Mouse (Mus musculus) stomach, embryonic 16.5 days (tissue): ENCODE measurements around the gene Slc17a9. TPM values are rescaled to one million over a fixed set of nuclear protein-coding genes. Genes with fewer than 3 reads are reported as not detected.

Experiments used
- ATAC-seq: fragments of 200-750 bp; cut with Nextera tagmentation; 2 replicates; pipeline ENCODE4 v1.8.0; 2017; ENCODE audit warnings: moderate number of reproducible peaks, moderate TSS enrichment; ENCODE audit not compliant: insufficient read depth, low FRiP score
- H3K27ac ChIP-seq: fragments of 300-500 bp; sonication (generic); 2 replicates; pipeline ENCODE4 v1.5.1; 2014; ENCODE audit warnings: low read length
- H3K27me3 ChIP-seq: fragments of 300-500 bp; sonication (generic); 2 replicates; pipeline ENCODE4 v1.6.1; 2014; ENCODE audit warnings: low read length, control low read depth, mixed read lengths; ENCODE audit not compliant: control insufficient read depth, insufficient read depth
- H3K36me3 ChIP-seq: fragments of 300-500 bp; sonication (generic); 2 replicates; pipeline ENCODE4 v1.6.1; 2014; ENCODE audit warnings: low read length; ENCODE audit not compliant: control insufficient read depth, insufficient read depth
- H3K4me1 ChIP-seq: fragments of 300-500 bp; sonication (generic); 2 replicates; pipeline ENCODE4 v1.6.1; 2014; ENCODE audit warnings: low read length, control low read depth, mixed read lengths; ENCODE audit not compliant: control insufficient read depth, insufficient read depth
- H3K4me2 ChIP-seq: fragments of 300-500 bp; sonication (generic); 2 replicates; pipeline ENCODE4 v1.6.1; 2014; ENCODE audit warnings: low read depth, low read length, mixed read lengths
- H3K4me3 ChIP-seq: fragments of 300-500 bp; sonication (generic); replicated peaks from 2 replicates; pipeline ENCODE4 v1.5.1; 2014; ENCODE audit warnings: mild to moderate bottlenecking, low read length
- H3K9ac ChIP-seq: fragments of 300-500 bp; sonication (generic); 2 replicates; pipeline ENCODE4 v1.6.1; 2014; ENCODE audit warnings: low read length
- H3K9me3 ChIP-seq: fragments of 300-500 bp; sonication (generic); replicated peaks from 2 replicates; pipeline ENCODE4 v1.6.1; 2016; ENCODE audit warnings: low read length, control low read depth; ENCODE audit not compliant: control insufficient read depth
- WGBS: fragments of 180-500 bp; shearing (Covaris S2); extraction: QIAGEN DNeasy Blood & Tissue Kit; methylation state at CpG from one replicate; pipeline ENCODE4 v1.1.7; 2014; 5-methylcytosine and 5-hydroxymethylcytosine counted together
- polyA plus RNA-seq: library from polyadenylated mRNA; unstranded; fragments of >200 nt; fragmentation: Nextera tagmentation; extraction: Ambion mirVana; gene quantifications from 2 replicates; pipeline ENCODE4 v1.2.1, GENCODE M21; 2015

Gene Slc17a9
- polyA plus RNA-seq, 1 experiment from 2014 or later = 5.1 TPM

GRCm38 (mm10) chr2:180787566-180788232, 62.6 kb downstream of the Slc17a9 start:
- Histone ChIP-seq H3K4me1 (no peaks in the 10 kb centered on the region), H3K9me3 (no peaks in the 10 kb centered on the region), H3K27ac (no peak overlapping the region), H3K9ac (no peak overlapping the region), H3K27me3 (peaks cover 14% of the 10 kb centered on the region), H3K4me2 (no peak overlapping the region), H3K36me3 (no peaks in the 10 kb centered on the region), H3K4me3 (no peak overlapping the region)
- ATAC-seq = no peak
- WGBS = 70% methylated on average over 13 of the region's 13 CpGs

- Histone ChIP-seq H3K4me3 (no peak overlapping the region), H3K27ac (no peak overlapping the region), H3K27me3 (peaks cover 14% of the 10 kb centered on the region), H3K9ac (no peak overlapping the region), H3K4me2 (no peak overlapping the region), H3K9me3 (no peaks in the 10 kb centered on the region), H3K36me3 (no peaks in the 10 kb centered on the region), H3K4me1 (no peaks in the 10 kb centered on the region)
- ATAC-seq = no peak
- WGBS = 25% methylated on average over 2 of the region's 2 CpGs
These were observed 63.3 kb downstream of the Slc17a9 start for GRCm38 (mm10) chr2:180788386-180788785.

DNA sequence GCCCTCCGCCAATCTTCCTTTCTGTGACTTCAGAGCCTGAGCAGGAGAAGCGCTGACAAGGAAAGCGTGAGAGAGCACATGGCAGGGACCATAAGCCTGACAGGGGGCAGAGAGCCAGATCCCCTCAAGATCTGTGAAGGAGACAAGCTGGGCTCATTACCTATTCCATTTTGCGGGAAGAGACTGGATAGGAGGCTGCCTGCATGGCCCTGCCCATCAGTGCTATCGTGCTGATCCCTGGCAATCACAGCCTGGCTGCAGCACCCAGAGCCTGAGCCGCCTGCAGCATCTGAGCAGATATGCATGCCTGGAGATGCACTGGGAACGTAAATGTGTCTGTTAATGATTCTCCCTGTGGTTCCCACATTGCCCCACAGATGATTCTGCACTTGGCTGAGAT, 63.8 kb downstream of the Slc17a9 start:
- Histone ChIP-seq H3K27ac (no peak overlapping the region), H3K27me3 (peaks cover 14% of the 10 kb centered on the region), H3K9me3 (no peaks in the 10 kb centered on the region), H3K36me3 (no peaks in the 10 kb centered on the region), H3K9ac (no peak overlapping the region), H3K4me2 (no peak overlapping the region), H3K4me3 (no peak overlapping the region), H3K4me1 (no peaks in the 10 kb centered on the region)
- no peak for ATAC-seq
- WGBS = 11% methylated on average over 7 of the region's 7 CpGs

- peaks cover 14% of the 10 kb centered on the region for H3K27me3 ChIP-seq
- H3K27ac ChIP-seq = no peak overlapping the region
- H3K4me2 ChIP-seq = no peak overlapping the region
- no peak overlapping the region for H3K9ac ChIP-seq
- ATAC-seq = peak; percentile 7; the same call in 1 of the 2 replicates
- whole genome bisulfite sequencing = 41% methylated on average over 4 of the region's 4 CpGs
- no peaks in the 10 kb centered on the region for H3K4me1 ChIP-seq
- no peaks in the 10 kb centered on the region for H3K36me3 ChIP-seq
- H3K4me3 ChIP-seq = no peak overlapping the region
- no peaks in the 10 kb centered on the region for H3K9me3 ChIP-seq
These were observed 66.6 kb downstream of the Slc17a9 start for GRCm38 (mm10) chr2:180791674-180792073.

Other genes starting within 250 kb of the Slc17a9 start
- gene Ntsr1, start 225.3 kb upstream of the Slc17a9 start, polyA plus RNA-seq = 0.34 and 0.59 TPM in 2 replicates
- 22.7 and 22.8 TPM in 2 replicates for gene Mrgbp, start 144.0 kb upstream of the Slc17a9 start, polyA plus RNA-seq
- 35.0 and 39.5 TPM in 2 replicates for gene Ogfr, start 136.0 kb upstream of the Slc17a9 start, polyA plus RNA-seq
- 6.6 and 9.0 TPM in 2 replicates for gene Col9a3, start 127.5 kb upstream of the Slc17a9 start, polyA plus RNA-seq
- 0.12 TPM in 1 of 2 replicates, not detected in the other for gene Tcfl5, start 82.6 kb upstream of the Slc17a9 start, polyA plus RNA-seq
- 23.9 and 26.7 TPM in 2 replicates for gene Dido1, start 15.3 kb upstream of the Slc17a9 start, polyA plus RNA-seq
- gene Gid8, start 15.1 kb upstream of the Slc17a9 start, polyA plus RNA-seq = 60.7 and 65.8 TPM in 2 replicates
- not detected in 2 replicates for gene Bhlhe23, start 51.6 kb downstream of the Slc17a9 start, polyA plus RNA-seq
- 10.9 and 11.6 TPM in 2 replicates for gene Ythdf1, start 195.7 kb downstream of the Slc17a9 start, polyA plus RNA-seq
- 0.15 TPM in 1 of 2 replicates, not detected in the other for gene Birc7, start 203.8 kb downstream of the Slc17a9 start, polyA plus RNA-seq
- 53.7 and 59.9 TPM in 2 replicates for gene Nkain4, start 229.4 kb downstream of the Slc17a9 start, polyA plus RNA-seq
- 104 and 108 TPM in 2 replicates for gene Arfgap1, start 242.0 kb downstream of the Slc17a9 start, polyA plus RNA-seq